Mouse (Mus musculus) kidney, postnatal 0 days (tissue): ENCODE data around the gene Fmnl3. TPM values are rescaled to one million over a fixed set of nuclear protein-coding genes. Genes with fewer than 3 reads are reported as not detected.

Experiments used
- ATAC-seq: fragments of 200-750 bp; cut with Nextera tagmentation; replicated peaks from 2 replicates; pipeline ENCODE4 v1.8.0; 2017; ENCODE audit warnings: low read depth, moderate number of reproducible peaks, moderate TSS enrichment, moderate library complexity; ENCODE audit not compliant: low FRiP score
- DNase-seq: peaks from one replicate; pipeline ENCODE4 v3.0.0-alpha.2; 2016; ENCODE audit warnings: low spot score
- H3K27ac ChIP-seq: fragments of 300-500 bp; sonication (generic); 2 replicates; pipeline ENCODE4 v1.5.1; 2014; ENCODE audit warnings: mild to moderate bottlenecking
- H3K27me3 ChIP-seq: fragments of 300-500 bp; sonication (generic); 2 replicates; pipeline ENCODE4 v1.6.1; 2014; ENCODE audit warnings: low read length, mixed read lengths; ENCODE audit not compliant: insufficient read depth
- H3K36me3 ChIP-seq: fragments of 300-500 bp; sonication (generic); 2 replicates; pipeline ENCODE4 v1.6.1; 2014; ENCODE audit warnings: low read length, mixed read lengths; ENCODE audit not compliant: insufficient read depth
- H3K4me1 ChIP-seq: fragments of 300-500 bp; sonication (generic); replicated peaks from 2 replicates; pipeline ENCODE4 v1.6.1; 2014; ENCODE audit warnings: antibody characterized with exemption, low read length, mixed read lengths; ENCODE audit not compliant: insufficient read depth
- H3K4me2 ChIP-seq: fragments of 300-500 bp; sonication (generic); 2 replicates; pipeline ENCODE4 v1.6.1; 2014; ENCODE audit warnings: mild to moderate bottlenecking, low read length, moderate library complexity, mixed read lengths
- H3K4me3 ChIP-seq: fragments of 300-500 bp; sonication (generic); replicated peaks from 2 replicates; pipeline ENCODE4 v1.5.1; 2014; ENCODE audit warnings: low read depth, low read length
- H3K9ac ChIP-seq: fragments of 300-500 bp; sonication (generic); 2 replicates; pipeline ENCODE4 v1.6.1; 2014; ENCODE audit warnings: low read depth, low read length
- H3K9me3 ChIP-seq: fragments of 300-500 bp; sonication (generic); replicated peaks from 2 replicates; pipeline ENCODE4 v1.6.1; 2016; ENCODE audit warnings: low read length, inconsistent platforms, mixed read lengths
- CTCF ChIP-seq: IDR thresholded peaks from 2 replicates; pipeline ENCODE4 v1.5.1; 2016; ENCODE audit warnings: antibody characterized with exemption, low read depth, mild to moderate bottlenecking, moderate library complexity
- WGBS: fragments of 180-500 bp; shearing (Covaris S2); extraction: QIAGEN DNeasy Blood & Tissue Kit; methylation state at CpG from one replicate; pipeline ENCODE4 v1.1.7; 2014; 5-methylcytosine and 5-hydroxymethylcytosine counted together
- polyA plus RNA-seq: library from polyadenylated mRNA; unstranded; fragments of >200 nt; fragmentation: Nextera tagmentation; extraction: Ambion mirVana; gene quantifications from 2 replicates; pipeline ENCODE4 v1.2.1, GENCODE M21; 2015

Gene Fmnl3
- polyA plus RNA-seq, 1 experiment from 2014 or later: 31.6 TPM

DNA sequence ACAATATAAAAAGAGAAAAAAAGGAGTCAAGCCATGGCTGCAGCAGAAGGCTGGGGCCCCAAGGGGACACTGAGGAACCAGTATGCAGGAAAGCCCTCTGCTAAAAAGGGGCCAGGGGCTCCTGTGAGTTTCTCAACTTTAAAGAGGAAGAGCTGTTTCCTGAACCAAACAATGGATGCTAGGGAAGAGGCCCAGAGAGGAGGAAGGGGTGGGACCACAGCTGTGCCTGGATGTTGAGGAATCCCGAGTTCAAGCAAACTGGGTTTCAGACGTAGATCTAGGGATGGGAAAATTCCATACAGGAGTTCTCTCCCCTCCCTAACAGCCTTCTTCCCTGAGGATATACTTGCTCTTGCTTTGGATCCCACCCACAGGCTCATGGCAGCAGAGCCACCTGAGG lies 43.9 kb downstream of the Fmnl3 start:
- ATAC-seq (no peak), DNase-seq (peak; percentile 69)
- Histone ChIP-seq H3K27me3 (no peaks in the 10 kb centered on the region), H3K4me1 (no peaks in the 10 kb centered on the region), H3K4me3 (no peak overlapping the region), H3K27ac (peak overlapping the region; percentile 26; the same call in 1 of the 2 replicates), H3K36me3 (peaks cover 52% of the 10 kb centered on the region), H3K9ac (no peak overlapping the region), H3K9me3 (no peaks in the 10 kb centered on the region), H3K4me2 (no peak overlapping the region)
- WGBS: 42% methylated on average over 2 of the region's 2 CpGs
- TF ChIP-seq CTCF: no peak

- ATAC-seq: no peak
- Histone ChIP-seq H3K27ac (peak overlapping the region; percentile 26; the same call in 1 of the 2 replicates), H3K4me1 (0 out of 2 replicates have a peak, but pooled peaks cover 5% of the 10 kb centered on the region), H3K36me3 (peaks cover 58% of the 10 kb centered on the region), H3K27me3 (no peaks in the 10 kb centered on the region), H3K9me3 (no peaks in the 10 kb centered on the region), H3K4me2 (no peak overlapping the region), H3K9ac (no peak overlapping the region), H3K4me3 (no peak overlapping the region)
- WGBS: 90% methylated on average over 6 of the region's 6 CpGs
- TF ChIP-seq CTCF: no peak
- DNase-seq: no peak
Measured at GRCm38 (mm10) chr15:99325598-99325997, 44.7 kb downstream of the Fmnl3 start.

DNA sequence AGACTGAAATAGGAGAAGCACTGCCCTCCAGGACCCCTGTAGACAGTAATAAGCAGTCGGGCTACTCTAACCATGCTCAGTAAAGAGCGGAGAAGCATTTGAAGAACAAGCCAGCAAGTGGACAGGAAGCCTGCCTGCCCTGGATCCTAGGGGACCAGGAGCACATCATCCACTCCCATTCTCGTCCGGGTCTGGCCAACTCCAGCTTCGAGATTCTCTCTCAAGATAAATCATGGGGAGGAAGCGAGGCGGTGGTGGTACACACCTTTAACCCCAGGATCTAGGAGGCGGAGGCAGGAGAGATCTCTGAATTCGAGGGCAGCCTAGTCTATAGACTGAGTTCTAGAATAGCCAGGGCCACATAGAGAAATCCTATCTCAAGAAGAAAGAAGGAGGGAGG lies 46.1 kb downstream of the Fmnl3 start:
- DNase-seq: no peak

DNA sequence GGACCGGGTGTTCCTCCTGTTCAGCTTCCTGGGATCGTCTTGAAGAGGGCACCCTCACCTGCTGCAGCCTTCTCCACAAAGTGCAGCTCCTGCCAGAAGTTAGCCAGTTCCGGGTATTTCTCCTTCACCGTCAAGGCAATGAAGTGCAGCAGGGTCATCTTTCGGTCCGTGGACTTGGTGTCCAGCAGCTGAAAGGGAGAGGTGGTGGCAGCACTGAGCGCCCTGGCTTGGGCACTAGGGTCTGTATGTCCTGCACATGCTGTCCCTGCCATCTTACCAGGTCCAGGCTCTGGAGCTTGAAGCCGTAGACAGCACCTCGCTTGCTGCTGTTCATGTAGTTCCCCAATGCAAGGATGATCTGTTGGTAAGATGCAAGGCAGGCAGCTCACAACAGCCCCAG lies 49.3 kb downstream of the Fmnl3 start:
- 68% methylated on average over 9 of the region's 9 CpGs for WGBS
- Histone ChIP-seq H3K9ac (no peak overlapping the region; the same call in 1 of the 2 replicates), H3K9me3 (no peaks in the 10 kb centered on the region), H3K4me3 (no peak overlapping the region), H3K27me3 (no peaks in the 10 kb centered on the region), H3K4me1 (peaks cover 5% of the 10 kb centered on the region; the same call in 1 of the 2 replicates), H3K36me3 (peaks cover 81% of the 10 kb centered on the region), H3K4me2 (no peak overlapping the region), H3K27ac (peak overlapping the region; percentile 74)
- ATAC-seq: no peak
- no peak for TF ChIP-seq CTCF
- DNase-seq: no peak

More for the DNA sequence above, 46.1 kb downstream of the Fmnl3 start:
- no peak for ATAC-seq
- H3K9me3 ChIP-seq: no peaks in the 10 kb centered on the region
- H3K4me1 ChIP-seq: 0 out of 2 replicates have a peak, but pooled peaks cover 5% of the 10 kb centered on the region
- no peak for TF ChIP-seq CTCF
- H3K36me3 ChIP-seq: peaks cover 72% of the 10 kb centered on the region
- no peak overlapping the region for H3K4me2 ChIP-seq
- no peak overlapping the region for H3K4me3 ChIP-seq
- no peaks in the 10 kb centered on the region for H3K27me3 ChIP-seq
- no peak overlapping the region for H3K9ac ChIP-seq
- no peak overlapping the region for H3K27ac ChIP-seq
- 53% methylated on average over 9 of the region's 9 CpGs for WGBS

DNA sequence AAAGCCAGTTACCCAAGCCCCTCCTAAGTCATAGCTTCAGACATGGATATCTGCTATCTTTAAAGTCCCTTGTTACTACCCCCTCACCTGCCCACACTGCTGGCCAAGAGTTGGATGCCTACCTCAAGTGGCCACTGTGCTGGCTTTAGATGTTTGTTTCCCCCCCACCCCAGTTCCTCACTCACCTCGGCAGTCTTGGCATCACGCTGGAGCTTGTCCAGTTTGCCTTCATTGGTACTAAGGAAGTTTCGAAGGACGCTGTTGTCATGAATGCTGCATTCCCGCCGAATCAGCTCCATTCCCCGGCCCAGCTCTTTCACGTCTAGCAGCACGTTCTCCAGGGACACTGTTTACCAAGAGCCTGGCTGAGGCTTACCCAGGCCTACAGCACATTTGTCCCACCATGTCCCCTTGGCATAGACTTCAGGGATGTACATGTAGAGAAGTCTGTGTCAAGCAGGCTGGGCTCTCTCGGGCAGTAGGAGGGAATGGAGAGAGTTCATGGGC lies 50.1 kb downstream of the Fmnl3 start:
- H3K9ac ChIP-seq: no peak overlapping the region
- 73% methylated on average over 10 of the region's 10 CpGs for WGBS
- ATAC-seq: no peak
- no peak overlapping the region for H3K4me2 ChIP-seq
- no peak overlapping the region for H3K4me3 ChIP-seq
- no peaks in the 10 kb centered on the region for H3K27me3 ChIP-seq
- no peak for DNase-seq
- H3K36me3 ChIP-seq: peaks cover 78% of the 10 kb centered on the region
- H3K27ac ChIP-seq: peak overlapping the region; percentile 74
- TF ChIP-seq CTCF: no peak
- H3K9me3 ChIP-seq: no peaks in the 10 kb centered on the region
- H3K4me1 ChIP-seq: peaks cover 5% of the 10 kb centered on the region; the same call in 1 of the 2 replicates

GRCm38 (mm10) chr15:99319411-99319871 lies 50.8 kb downstream of the Fmnl3 start:
- WGBS: 55% methylated on average over 3 of the region's 3 CpGs
- Histone ChIP-seq H3K4me3 (no peak overlapping the region), H3K4me2 (no peak overlapping the region), H3K27ac (peak overlapping the region; percentile 74), H3K27me3 (no peaks in the 10 kb centered on the region), H3K4me1 (peaks cover 5% of the 10 kb centered on the region; the same call in 1 of the 2 replicates), H3K36me3 (peaks cover 73% of the 10 kb centered on the region), H3K9me3 (no peaks in the 10 kb centered on the region), H3K9ac (no peak overlapping the region)
- no peak for ATAC-seq
- TF ChIP-seq CTCF: no peak
- DNase-seq: peak; percentile 46
